Mouse (Mus musculus): ENCODE data around the gene Rps24. TPM values are rescaled to one million over a fixed set of nuclear protein-coding genes. Genes with fewer than 3 reads are reported as not detected.

The Rps24 gene
- total and polyA plus RNA-seq, 3 experiments = 642 to 971 (median 851) TPM

- Histone ChIP-seq H3K9ac (ENCODE audit: low read depth, low read length) (no peak overlapping the region), H3K4me1 (ENCODE audit: control insufficient read depth, insufficient read depth, low read length) (no peaks in the 10 kb centered on the region), H3K27me3 (ENCODE audit: control insufficient read depth, insufficient read depth, low read length) (no peaks in the 10 kb centered on the region), H3K4me3 (no peak overlapping the region), H3K79me2 (replicated peaks; ENCODE audit: control insufficient read depth, insufficient read depth, low read length) (no peaks in the 10 kb centered on the region), H3K36me3 (ENCODE audit: control insufficient read depth, insufficient read depth, low read length) (no peaks in the 10 kb centered on the region), H3K27ac (no peak overlapping the region)
- intact Hi-C loops (cut with DNase I) = no loop called here
- WGBS = 80% methylated on average over 6 of the region's 6 CpGs
- TF ChIP-seq POLR2A (IDR thresholded peaks at IDR 0.05; ENCODE audit: insufficient read depth, low read depth, low read length) (no peak), CTCF (IDR thresholded peaks at IDR 0.05) (no peak), EP300 (IDR thresholded peaks at IDR 0.05; ENCODE audit: insufficient read depth, low read depth, low read length) (no peak)
- no peak for DNase-seq
Observed at GRCm38 (mm10) chr14:24512527-24513161, 25.7 kb downstream of the Rps24 start.

- Histone ChIP-seq H3K4me1 (ENCODE audit: control insufficient read depth, insufficient read depth, low read length) (no peaks in the 10 kb centered on the region), H3K4me3 (no peak overlapping the region), H3K79me2 (replicated peaks; ENCODE audit: control insufficient read depth, insufficient read depth, low read length) (no peaks in the 10 kb centered on the region), H3K36me3 (ENCODE audit: control insufficient read depth, insufficient read depth, low read length) (no peaks in the 10 kb centered on the region), H3K27me3 (ENCODE audit: control insufficient read depth, insufficient read depth, low read length) (no peaks in the 10 kb centered on the region), H3K9ac (ENCODE audit: low read depth, low read length) (no peak overlapping the region), H3K27ac (no peak overlapping the region)
- WGBS = 53% methylated on average over 8 of the region's 8 CpGs
- intact Hi-C loops (cut with DNase I) = no loop called here
- DNase-seq = no peak
- TF ChIP-seq POLR2A (IDR thresholded peaks at IDR 0.05; ENCODE audit: insufficient read depth, low read depth, low read length) = no peak
- no peak for TF ChIP-seq EP300 (IDR thresholded peaks at IDR 0.05; ENCODE audit: insufficient read depth, low read depth, low read length)
- TF ChIP-seq CTCF (IDR thresholded peaks at IDR 0.05) = no peak
Observed at GRCm38 (mm10) chr14:24521597-24521996, 34.7 kb downstream of the Rps24 start.

GRCm38 (mm10) chr14:24525137-24525536 lies 38.2 kb downstream of the Rps24 start:
- Histone ChIP-seq H3K36me3 (ENCODE audit: control insufficient read depth, insufficient read depth, low read length) (no peaks in the 10 kb centered on the region), H3K27me3 (ENCODE audit: control insufficient read depth, insufficient read depth, low read length) (no peaks in the 10 kb centered on the region), H3K79me2 (replicated peaks; ENCODE audit: control insufficient read depth, insufficient read depth, low read length) (no peaks in the 10 kb centered on the region), H3K27ac (no peak overlapping the region), H3K4me3 (no peak overlapping the region), H3K9ac (ENCODE audit: low read depth, low read length) (no peak overlapping the region), H3K4me1 (ENCODE audit: control insufficient read depth, insufficient read depth, low read length) (no peaks in the 10 kb centered on the region)
- WGBS = 58% methylated on average over 3 of the region's 3 CpGs
- TF ChIP-seq POLR2A (IDR thresholded peaks at IDR 0.05; ENCODE audit: insufficient read depth, low read depth, low read length) (no peak), EP300 (IDR thresholded peaks at IDR 0.05; ENCODE audit: insufficient read depth, low read depth, low read length) (no peak), CTCF (IDR thresholded peaks at IDR 0.05) (no peak)
- DNase-seq = no peak
- intact Hi-C loops (cut with DNase I) = no loop called here

GRCm38 (mm10) chr14:24525677-24526415 lies 38.9 kb downstream of the Rps24 start:
- Histone ChIP-seq H3K27ac (no peak overlapping the region), H3K36me3 (ENCODE audit: control insufficient read depth, insufficient read depth, low read length) (no peaks in the 10 kb centered on the region), H3K79me2 (replicated peaks; ENCODE audit: control insufficient read depth, insufficient read depth, low read length) (no peaks in the 10 kb centered on the region), H3K4me3 (no peak overlapping the region), H3K27me3 (ENCODE audit: control insufficient read depth, insufficient read depth, low read length) (no peaks in the 10 kb centered on the region), H3K4me1 (ENCODE audit: control insufficient read depth, insufficient read depth, low read length) (peaks cover 4% of the 10 kb centered on the region), H3K9ac (ENCODE audit: low read depth, low read length) (no peak overlapping the region)
- WGBS = 84% methylated on average over 10 of the region's 10 CpGs
- TF ChIP-seq EP300 (IDR thresholded peaks at IDR 0.05; ENCODE audit: insufficient read depth, low read depth, low read length) = no peak
- no peak for TF ChIP-seq CTCF (IDR thresholded peaks at IDR 0.05)
- no peak for TF ChIP-seq POLR2A (IDR thresholded peaks at IDR 0.05; ENCODE audit: insufficient read depth, low read depth, low read length)
- DNase-seq = no peak
- intact Hi-C loops (cut with DNase I) = no loop called here

GRCm38 (mm10) chr14:24526440-24526839 lies 39.5 kb downstream of the Rps24 start:
- no peak overlapping the region for H3K9ac ChIP-seq (ENCODE audit: low read depth, low read length)
- DNase-seq = no peak
- H3K79me2 ChIP-seq (replicated peaks; ENCODE audit: control insufficient read depth, insufficient read depth, low read length) = no peaks in the 10 kb centered on the region
- no peak overlapping the region for H3K4me3 ChIP-seq
- TF ChIP-seq EP300 (IDR thresholded peaks at IDR 0.05; ENCODE audit: insufficient read depth, low read depth, low read length) (no peak), CTCF (IDR thresholded peaks at IDR 0.05) (no peak), POLR2A (IDR thresholded peaks at IDR 0.05; ENCODE audit: insufficient read depth, low read depth, low read length) (no peak)
- H3K27ac ChIP-seq = no peak overlapping the region
- intact Hi-C loops (cut with DNase I) = no loop called here
- no peaks in the 10 kb centered on the region for H3K36me3 ChIP-seq (ENCODE audit: control insufficient read depth, insufficient read depth, low read length)
- 86% methylated on average over 10 of the region's 10 CpGs for WGBS
- H3K4me1 ChIP-seq (ENCODE audit: control insufficient read depth, insufficient read depth, low read length) = peaks cover 4% of the 10 kb centered on the region
- no peaks in the 10 kb centered on the region for H3K27me3 ChIP-seq (ENCODE audit: control insufficient read depth, insufficient read depth, low read length)

- H3K79me2 ChIP-seq (replicated peaks; ENCODE audit: control insufficient read depth, insufficient read depth, low read length) = no peaks in the 10 kb centered on the region
- WGBS = 10% methylated on average over 6 of the region's 6 CpGs
- intact Hi-C loops (cut with DNase I) = no loop called here
- H3K9ac ChIP-seq (ENCODE audit: low read depth, low read length) = no peak overlapping the region
- H3K4me3 ChIP-seq = no peak overlapping the region
- TF ChIP-seq POLR2A (IDR thresholded peaks at IDR 0.05; ENCODE audit: insufficient read depth, low read depth, low read length) = no peak
- TF ChIP-seq CTCF (IDR thresholded peaks at IDR 0.05) = no peak
- H3K4me1 ChIP-seq (ENCODE audit: control insufficient read depth, insufficient read depth, low read length) = peaks cover 4% of the 10 kb centered on the region
- peak; percentile 9 to 18 for DNase-seq
- no peaks in the 10 kb centered on the region for H3K27me3 ChIP-seq (ENCODE audit: control insufficient read depth, insufficient read depth, low read length)
- H3K27ac ChIP-seq = no peak overlapping the region
- H3K36me3 ChIP-seq (ENCODE audit: control insufficient read depth, insufficient read depth, low read length) = no peaks in the 10 kb centered on the region
Observed at GRCm38 (mm10) chr14:24530228-24530627, 43.3 kb downstream of the Rps24 start.

Data from heart, adult 2 months (tissue).